Mouse (Mus musculus): ENCODE measurements around the gene Cfap61. TPM values are rescaled to one million over a fixed set of nuclear protein-coding genes. Genes with fewer than 3 reads are reported as not detected.

The Cfap61 gene
- total and polyA plus RNA-seq, 3 experiments: 0.13 TPM; not detected in 2

DNA sequence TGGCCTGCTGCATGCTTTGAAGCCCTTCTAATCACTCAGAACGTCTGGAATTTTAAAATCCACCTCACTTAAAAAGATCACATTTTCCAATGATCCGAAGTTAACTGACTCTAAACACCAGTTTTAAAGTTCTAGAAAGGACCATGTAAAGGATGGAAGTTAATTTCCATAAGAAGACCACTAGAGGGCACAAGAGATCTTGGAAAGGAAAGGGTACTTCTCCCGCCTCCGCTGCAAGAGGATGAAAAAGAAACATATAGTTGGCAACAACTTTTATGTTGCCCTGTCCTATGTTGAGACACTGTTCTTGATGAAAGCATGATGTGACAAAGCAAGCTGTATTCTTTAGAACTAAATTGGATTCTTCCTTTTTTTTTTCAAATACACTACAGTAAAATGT is 22.9 kb downstream of the Cfap61 start:
- H3K79me2 ChIP-seq (ENCODE audit: control insufficient read depth, insufficient read depth, low read length, poor library complexity): no peaks in the 10 kb centered on the region
- H3K27me3 ChIP-seq (ENCODE audit: control insufficient read depth in 1 of 2, insufficient read depth in 2 of 2, low read length in 2 of 2): no peaks in the 10 kb centered on the region; a peak in 1 of 4 replicates
- TF ChIP-seq ELF1 (IDR thresholded peaks at IDR 0.05; ENCODE audit: low read depth, low read length) (no peak), BHLHE40 (IDR thresholded peaks at IDR 0.05; ENCODE audit: borderline replicate concordance, low read depth, low read length) (no peak), CHD2 (IDR thresholded peaks at IDR 0.05; ENCODE audit: low read length) (no peak), TAL1 (IDR thresholded peaks at IDR 0.05; ENCODE audit: low read length) (no peak), MXI1 (IDR thresholded peaks at IDR 0.05; ENCODE audit: low read depth, low read length) (no peak), UBTF (IDR thresholded peaks at IDR 0.05; ENCODE audit: borderline replicate concordance, insufficient read depth, low read depth, low read length) (no peak), JUND (IDR thresholded peaks at IDR 0.05; ENCODE audit: low read depth, low read length) (no peak), RCOR1 (IDR thresholded peaks at IDR 0.05; ENCODE audit: low read depth, low read length) (no peak), MAZ (IDR thresholded peaks at IDR 0.05; ENCODE audit: low read depth, low read length) (no peak), ZC3H11A (IDR thresholded peaks at IDR 0.05; ENCODE audit: low read depth, low read length) (peak; percentile 81), MEF2A (IDR thresholded peaks at IDR 0.05; ENCODE audit: extremely low read depth, insufficient replicate concordance, low read depth, low read length, poor library complexity, severe bottlenecking) (no peak), MYB (IDR thresholded peaks at IDR 0.05; ENCODE audit: low read depth, low read length) (no peak), TCF12 (IDR thresholded peaks at IDR 0.05; ENCODE audit: low read depth, low read length) (no peak), USF1 (IDR thresholded peaks at IDR 0.05; ENCODE audit: low read depth, low read length) (no peak), MAX (IDR thresholded peaks at IDR 0.05; ENCODE audit: low read length) (no peak), NELFE (IDR thresholded peaks at IDR 0.05; ENCODE audit: low read depth, low read length) (no peak), KAT2A (conservative IDR thresholded peaks at IDR 0.05; ENCODE audit: low read depth, low read length) (no peak), E2F4 (IDR thresholded peaks at IDR 0.05; ENCODE audit: borderline replicate concordance, low read depth, low read length) (no peak), USF2 (IDR thresholded peaks at IDR 0.05; ENCODE audit: borderline replicate concordance in 1 of 2, insufficient read depth in 1 of 2, low read depth in 1 of 2, low read length in 2 of 2) (no peak), SIN3A (IDR thresholded peaks at IDR 0.05; ENCODE audit: low read length) (no peak), ZNF384 (IDR thresholded peaks at IDR 0.05; ENCODE audit: low read depth, low read length) (no peak), ZMIZ1 (IDR thresholded peaks at IDR 0.05; ENCODE audit: low read depth, low read length) (no peak), POLR2AphosphoS5 (IDR thresholded peaks at IDR 0.05; ENCODE audit: borderline replicate concordance, low read depth, low read length) (no peak), GATA1 (IDR thresholded peaks at IDR 0.05; ENCODE audit: low read depth, low read length) (no peak), GABPA (IDR thresholded peaks at IDR 0.05; ENCODE audit: low read depth, low read length) (no peak), ETS1 (IDR thresholded peaks at IDR 0.05; ENCODE audit: low read depth, low read length) (no peak), POLR2A (IDR thresholded peaks at IDR 0.05; ENCODE audit: control insufficient read depth in 1 of 2, insufficient read depth in 1 of 2, low read depth in 1 of 2, low read length in 2 of 2, poor library complexity in 1 of 2) (no peak), CHD1 (IDR thresholded peaks at IDR 0.05; ENCODE audit: low read depth, low read length) (no peak), TBP (IDR thresholded peaks at IDR 0.05; ENCODE audit: low read depth, low read length) (no peak), POLR2AphosphoS2 (IDR thresholded peaks at IDR 0.05; ENCODE audit: low read length) (no peak), RAD21 (IDR thresholded peaks at IDR 0.05; ENCODE audit: low read depth, low read length) (peak; percentile 98), HCFC1 (IDR thresholded peaks at IDR 0.05; ENCODE audit: low read depth, low read length) (no peak), CTCF (IDR thresholded peaks at IDR 0.05 in 2 of 3, conservative IDR thresholded peaks at IDR 0.05 in 1 of 3; ENCODE audit: control insufficient read depth in 1 of 3, insufficient read depth in 1 of 3, low read depth in 2 of 3, low read length in 3 of 3, poor library complexity in 1 of 3, severe bottlenecking in 1 of 3) (peak; percentile 49 to 89 (median 53)), EP300 (IDR thresholded peaks at IDR 0.05; ENCODE audit: low read depth in 1 of 2, low read length in 2 of 2) (no peak), MAFK (IDR thresholded peaks at IDR 0.05; ENCODE audit: borderline replicate concordance, low read depth, low read length) (no peak), SMC3 (IDR thresholded peaks at IDR 0.05; ENCODE audit: low read depth, low read length) (peak; percentile 85)
- H3K27ac ChIP-seq (ENCODE audit: control insufficient read depth, low read depth, low read length): no peak overlapping the region
- no peaks in the 10 kb centered on the region for H3K9me3 ChIP-seq (replicated peaks; ENCODE audit: insufficient read depth, low read length)
- H3K4me3 ChIP-seq (ENCODE audit: control insufficient read depth in 1 of 2, insufficient read depth in 1 of 2, low read depth in 2 of 2, low read length in 2 of 2): no peak overlapping the region
- no peak overlapping the region for H3K9ac ChIP-seq (ENCODE audit: control insufficient read depth, low read depth, low read length, poor library complexity, severe bottlenecking)
- H3K36me3 ChIP-seq (ENCODE audit: control insufficient read depth in 1 of 2, insufficient read depth in 2 of 2, low read length in 2 of 2): peaks cover 0 to 4% of the 10 kb centered on the region in 2 experiments; a peak in 1 of 4 replicates
- DNase-seq (ENCODE audit: low read depth, low spot score): peak; percentile 59
- peaks cover 3 to 5% of the 10 kb centered on the region in 2 experiments; a peak in 3 of 4 replicates for H3K4me1 ChIP-seq (ENCODE audit: control insufficient read depth in 1 of 2, insufficient read depth in 2 of 2, low read length in 2 of 2)

Data from MEL (cell line).